Mouse (Mus musculus) heart, adult 11 months (tissue): ENCODE data around the gene Abhd2.

Source experiments
- DNase-seq: peaks from one replicate; pipeline ENCODE4 v3.0.0; 2022

The Abhd2 gene

GRCm38 (mm10) chr7:79387991-79388390 is 115.0 kb downstream of the Abhd2 start:
- DNase-seq: no peak

GRCm38 (mm10) chr7:79388671-79389206 is 115.7 kb downstream of the Abhd2 start:
- DNase-seq: no peak

GRCm38 (mm10) chr7:79390141-79390708 is 117.2 kb downstream of the Abhd2 start:
- no peak for DNase-seq

- no peak for DNase-seq
Measured at GRCm38 (mm10) chr7:79391471-79391870, 118.5 kb downstream of the Abhd2 start.

- peak; percentile 99 for DNase-seq
Measured at GRCm38 (mm10) chr7:79391883-79392649, 119.1 kb downstream of the Abhd2 start, which contains the start of gene Fanci. TSS of gene Fanci (plus strand) at chr7:79391929.

DNA sequence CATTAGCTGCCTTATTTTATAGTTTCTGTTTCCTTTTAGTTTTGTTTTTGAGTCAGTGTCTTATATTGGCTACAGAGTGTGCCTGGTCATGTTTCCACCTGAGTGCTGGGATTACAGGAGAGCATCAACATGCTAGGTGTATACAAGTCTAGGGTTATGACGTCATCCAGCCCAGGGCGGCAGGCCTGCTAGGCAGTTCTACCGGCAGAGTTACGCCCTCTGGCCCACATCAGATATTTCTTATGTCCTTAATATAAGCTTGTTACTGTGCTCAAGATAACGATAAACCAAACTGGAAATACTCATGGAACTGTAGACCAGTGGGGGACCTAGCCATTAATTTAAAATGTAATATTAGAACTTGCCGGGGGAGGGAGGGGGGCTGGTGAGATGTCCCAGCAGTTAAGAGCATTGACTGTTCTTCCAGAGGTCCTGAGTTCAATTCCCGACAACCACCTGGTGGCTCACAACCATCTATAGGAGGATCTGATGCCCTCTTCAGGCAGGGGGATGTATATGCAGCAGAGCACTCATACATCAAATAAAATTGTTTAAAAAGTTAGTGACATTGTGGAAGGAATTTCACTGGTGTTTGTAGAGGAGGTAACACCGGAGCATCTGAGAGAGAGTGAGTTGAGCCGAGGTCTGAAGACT is 120.0 kb downstream of the Abhd2 start:
- DNase-seq: no peak

GRCm38 (mm10) chr7:79393924-79394323 is 120.9 kb downstream of the Abhd2 start:
- DNase-seq: no peak

DNA sequence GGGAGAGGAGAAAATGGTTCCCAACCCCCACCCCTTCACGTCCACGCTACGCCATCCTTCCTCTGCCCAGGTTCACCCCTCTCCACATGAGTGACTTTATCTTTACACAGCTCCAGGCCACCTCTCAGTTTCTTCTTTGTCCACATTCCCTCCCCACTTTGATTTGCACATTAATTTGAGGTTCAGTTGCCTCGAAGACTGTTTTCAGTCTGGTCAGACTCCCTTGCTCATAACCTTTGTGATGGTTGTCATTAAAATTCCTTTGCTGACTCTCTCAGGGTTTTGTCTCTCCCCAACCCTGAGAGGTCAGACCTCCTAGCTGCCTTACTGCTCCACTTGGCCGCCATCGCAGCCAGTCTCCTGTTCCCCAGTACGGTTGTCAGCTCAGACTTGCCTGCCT is 121.7 kb downstream of the Abhd2 start:
- DNase-seq: no peak

GRCm38 (mm10) chr7:79395186-79395585 is 122.2 kb downstream of the Abhd2 start:
- DNase-seq: no peak

DNA sequence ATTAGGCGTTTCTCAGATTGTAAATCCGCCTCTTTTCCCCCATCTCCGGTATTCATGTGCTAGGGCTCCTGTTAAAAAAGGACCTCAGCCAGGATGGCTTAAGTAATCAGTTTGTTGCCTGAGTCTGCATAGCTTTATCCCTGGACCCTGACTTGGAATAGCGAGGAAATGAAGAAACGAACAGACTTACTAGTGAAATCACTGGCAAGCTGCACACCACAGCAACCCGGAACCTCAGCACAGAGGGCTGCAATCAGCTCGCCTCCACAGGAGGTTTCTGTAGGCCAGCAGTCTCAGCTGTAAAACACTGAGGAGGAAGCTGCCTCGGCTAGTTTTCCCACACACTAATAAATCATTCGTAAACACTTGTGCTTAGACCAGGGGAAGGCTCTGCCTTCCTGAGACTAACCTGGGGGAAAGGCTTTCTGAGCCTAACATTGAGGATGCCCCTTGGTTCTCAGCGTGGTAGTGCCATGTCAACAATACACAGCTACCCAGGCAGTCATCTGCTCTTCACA is 124.5 kb downstream of the Abhd2 start:
- DNase-seq: no peak

GRCm38 (mm10) chr7:79398426-79398825 is 125.4 kb downstream of the Abhd2 start:
- no peak for DNase-seq

GRCm38 (mm10) chr7:79398971-79399370 is 126.0 kb downstream of the Abhd2 start:
- no peak for DNase-seq

DNA sequence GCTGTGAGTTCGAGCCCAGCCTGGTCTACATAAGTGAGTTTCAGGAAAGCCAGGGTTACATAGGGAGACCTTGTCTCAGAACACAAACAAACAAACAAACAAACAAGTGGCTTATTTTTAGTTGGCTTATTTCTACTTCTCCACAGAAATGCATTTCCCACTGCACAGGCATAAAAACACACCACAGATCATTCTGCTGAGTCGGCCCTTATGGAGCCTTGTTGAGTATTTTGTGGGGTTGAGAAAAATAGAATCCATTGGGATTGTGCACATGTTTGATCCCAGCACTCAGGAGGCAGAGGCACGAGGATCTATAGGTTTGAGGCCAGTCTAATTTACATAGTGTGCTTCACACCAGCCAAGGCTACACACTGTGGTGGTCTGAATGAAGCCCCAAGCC is 127.3 kb downstream of the Abhd2 start:
- DNase-seq: no peak

GRCm38 (mm10) chr7:79414449-79415375 is 141.7 kb downstream of the Abhd2 start:
- DNase-seq: no peak
